Mouse (Mus musculus): Measurements from ENCODE around the gene Gdap1l1.
"Not testable (repeated sequence)": the region's sequence is repeated elsewhere in the genome, so short reads cannot be mapped to it uniquely, and the experiment has no call there.

The Gdap1l1 gene

DNA sequence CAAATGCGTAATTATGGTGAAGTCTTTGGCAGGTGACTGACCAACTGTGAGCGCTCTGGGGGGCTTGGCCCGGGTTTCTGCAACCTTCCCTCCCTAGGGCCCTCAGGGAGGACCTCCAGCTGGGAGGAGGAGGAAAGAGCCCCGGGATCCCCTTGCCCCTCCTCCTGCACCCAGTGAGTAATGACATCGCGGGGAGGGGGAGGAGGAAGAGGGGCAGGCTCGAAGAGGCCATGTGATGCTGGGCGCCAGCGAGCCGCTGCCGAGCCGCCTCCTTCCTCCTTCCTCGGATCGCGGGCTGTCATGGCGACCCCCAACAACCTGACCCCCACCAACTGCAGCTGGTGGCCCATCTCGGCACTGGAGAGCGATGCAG, at the start of gene Gdap1l1:
Gdap1l1 (plus strand) TSS at position 231 of the 373 bp plus-strand sequence.
- DNase-seq (ENCODE audit: low read depth, low spot score) = no peak

DNA sequence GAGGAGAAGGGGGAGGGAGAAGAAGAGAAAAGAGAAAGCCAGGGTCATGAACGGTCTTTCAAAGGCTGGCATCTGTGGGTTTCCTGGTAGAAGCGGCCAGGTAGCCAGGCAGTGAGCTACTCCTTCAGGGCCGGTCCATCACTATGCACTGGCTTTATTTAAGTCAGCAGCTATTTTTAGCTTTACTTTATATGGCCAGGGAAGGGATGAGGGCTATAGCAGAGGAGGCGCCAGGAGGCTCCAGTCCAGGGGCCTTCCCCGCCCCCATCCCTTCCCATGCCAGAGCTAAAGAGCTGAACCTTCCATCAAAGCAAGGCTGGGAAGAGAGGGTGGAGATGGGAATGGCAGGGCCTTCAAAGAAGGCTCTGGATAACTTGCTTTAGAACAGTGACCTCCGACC, 45.8 kb upstream of the Gdap1l1 start:
- no peak for DNase-seq (ENCODE audit: low read depth, low spot score)

DNA sequence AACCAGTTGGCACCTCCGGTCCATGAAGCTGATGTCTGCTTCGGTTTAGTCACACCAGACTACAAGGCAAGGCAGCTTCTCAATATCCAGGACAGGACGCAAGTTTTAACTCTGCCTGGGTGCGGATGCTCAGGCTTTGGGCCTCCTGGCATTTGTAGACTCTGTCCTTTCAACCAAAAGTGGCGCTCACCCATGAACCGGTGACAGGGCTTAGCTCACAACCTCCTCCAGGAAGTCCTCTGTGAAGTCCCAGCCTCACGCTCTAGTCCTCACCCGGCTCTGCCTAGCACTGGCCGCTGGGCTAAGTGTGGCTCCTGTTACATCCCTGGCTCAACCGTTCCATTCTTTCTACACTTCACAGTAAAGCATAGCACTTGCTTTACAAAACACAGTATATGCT, 45.0 kb upstream of the Gdap1l1 start:
- DNase-seq (ENCODE audit: low read depth, low spot score) = no peak

DNA sequence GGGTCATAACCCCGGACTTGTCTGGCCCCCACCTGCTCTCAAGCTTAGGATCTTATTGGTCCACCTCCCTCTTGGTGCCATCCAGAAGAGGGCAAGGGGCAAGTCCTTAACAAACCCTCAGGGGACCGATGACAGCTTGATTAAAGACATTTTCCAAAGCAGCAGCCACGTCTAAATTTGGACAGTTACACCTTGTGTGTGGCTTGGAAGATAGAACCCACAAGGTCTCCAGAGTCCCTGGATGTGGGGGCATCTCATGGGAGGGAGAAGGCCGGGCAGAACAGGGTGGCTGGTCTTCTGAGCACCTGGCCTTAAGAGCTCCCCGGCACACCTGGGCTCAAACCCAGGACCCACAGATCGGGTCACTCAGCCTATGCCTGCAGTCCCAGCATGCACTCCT, 44.3 kb upstream of the Gdap1l1 start:
- no peak for DNase-seq (ENCODE audit: low read depth, low spot score)

DNA sequence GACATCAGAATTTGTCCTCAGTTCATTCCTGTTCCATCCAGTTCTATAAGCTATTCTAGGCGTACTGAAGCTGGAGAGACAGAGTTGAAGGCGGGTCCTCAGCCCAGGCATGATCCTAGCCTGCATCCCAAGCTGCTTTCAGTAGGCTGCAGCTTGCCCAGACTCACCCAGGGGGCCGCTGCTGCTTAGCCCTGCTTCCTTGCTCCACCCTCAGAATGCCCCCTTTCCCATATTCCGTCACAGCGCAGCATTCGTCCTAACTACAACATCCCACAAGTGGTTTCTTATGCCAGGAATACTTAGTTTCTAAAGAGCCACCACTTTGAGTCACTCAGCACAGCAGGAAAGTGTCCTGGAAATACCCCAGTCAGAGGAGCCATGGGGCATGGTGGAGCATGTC, 43.3 kb upstream of the Gdap1l1 start:
- DNase-seq (ENCODE audit: low read depth, low spot score) = no peak

DNA sequence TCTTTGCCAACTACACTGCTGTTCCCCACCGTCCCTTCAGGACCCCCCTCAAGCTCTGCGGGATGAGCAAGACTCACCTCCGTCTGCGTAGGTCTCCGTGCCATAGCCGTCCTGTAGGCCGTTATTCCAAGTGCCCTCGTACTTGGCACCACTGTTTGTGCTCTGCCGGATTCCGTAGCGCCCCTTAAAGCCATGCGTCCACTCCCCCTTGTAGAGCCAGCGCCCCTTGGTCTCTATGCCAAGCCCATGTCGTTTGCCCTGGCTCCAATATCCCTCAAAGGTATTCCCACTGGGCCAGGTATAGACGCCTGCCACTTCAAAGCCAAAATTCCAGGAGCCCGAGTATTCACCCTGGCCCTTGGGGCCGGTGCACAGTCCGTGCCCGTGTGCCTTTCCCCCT, 41.2 kb upstream of the Gdap1l1 start:
- DNase-seq (ENCODE audit: low read depth, low spot score) = no peak

DNA sequence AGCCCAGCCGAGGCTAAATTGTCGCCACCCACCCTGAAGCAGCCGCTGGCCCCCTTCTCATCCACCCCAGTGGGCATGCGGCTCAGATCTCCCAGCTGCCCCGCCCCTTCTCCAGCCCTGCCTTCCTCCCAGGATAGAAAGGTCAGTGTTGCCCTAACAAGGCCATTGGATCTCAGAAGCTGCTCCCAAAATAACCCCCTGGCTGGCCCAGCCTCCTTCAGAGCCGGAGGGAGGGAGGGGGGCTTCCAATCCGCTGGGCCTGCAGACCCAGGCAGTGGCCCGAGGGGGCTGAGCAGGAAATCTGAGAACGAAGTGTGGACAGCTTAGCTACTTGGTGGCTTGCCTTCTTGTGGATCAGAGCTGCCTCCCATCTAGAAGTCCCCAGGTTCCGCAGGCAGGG, 40.4 kb upstream of the Gdap1l1 start, which contains the start of gene Jph2:
Jph2 (minus strand) TSS at position 89 of the 400 bp plus-strand sequence.
- DNase-seq (ENCODE audit: low read depth, low spot score) = no peak

DNA sequence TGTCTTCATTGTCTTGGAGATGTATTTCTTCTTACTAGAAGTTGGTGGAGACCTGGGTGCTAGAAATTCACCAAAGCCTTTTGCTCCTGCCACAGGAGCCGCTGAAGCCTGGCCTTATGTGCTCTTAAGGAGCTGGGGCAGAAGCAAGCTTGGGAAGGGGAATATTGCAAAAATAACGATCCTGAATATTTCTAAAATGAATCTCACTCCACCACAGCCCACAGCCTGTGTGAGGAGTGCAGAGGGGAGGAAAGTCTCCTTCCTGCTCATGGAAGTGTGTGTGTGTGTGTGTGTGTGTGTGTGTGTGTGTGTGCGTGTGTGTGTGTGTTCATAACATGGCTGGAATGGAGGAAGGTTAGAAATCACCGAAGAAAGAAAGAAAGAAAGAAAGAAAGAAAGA, 39.5 kb upstream of the Gdap1l1 start:
- DNase-seq (ENCODE audit: low read depth, low spot score) = no peak

DNA sequence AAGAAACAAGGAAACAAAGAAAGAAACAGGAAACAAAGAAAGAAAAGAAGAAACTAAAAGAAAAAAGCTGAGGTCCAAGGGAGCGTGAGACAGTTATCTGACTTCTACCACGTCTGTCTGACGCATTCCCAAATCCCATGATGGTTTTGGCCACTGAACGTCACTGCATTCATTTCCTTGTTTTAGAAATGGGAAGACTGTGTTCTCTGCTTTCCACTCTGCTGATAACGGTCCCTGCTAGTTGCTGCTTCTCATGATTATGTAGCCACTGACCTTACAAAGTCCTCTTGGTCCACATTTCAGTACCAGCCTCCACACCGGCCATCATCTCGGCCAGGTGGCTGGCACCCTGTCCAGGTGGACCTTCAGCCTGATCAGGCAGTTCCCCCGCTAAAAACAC, 39.1 kb upstream of the Gdap1l1 start:
- DNase-seq (ENCODE audit: low read depth, low spot score) = no peak

DNA sequence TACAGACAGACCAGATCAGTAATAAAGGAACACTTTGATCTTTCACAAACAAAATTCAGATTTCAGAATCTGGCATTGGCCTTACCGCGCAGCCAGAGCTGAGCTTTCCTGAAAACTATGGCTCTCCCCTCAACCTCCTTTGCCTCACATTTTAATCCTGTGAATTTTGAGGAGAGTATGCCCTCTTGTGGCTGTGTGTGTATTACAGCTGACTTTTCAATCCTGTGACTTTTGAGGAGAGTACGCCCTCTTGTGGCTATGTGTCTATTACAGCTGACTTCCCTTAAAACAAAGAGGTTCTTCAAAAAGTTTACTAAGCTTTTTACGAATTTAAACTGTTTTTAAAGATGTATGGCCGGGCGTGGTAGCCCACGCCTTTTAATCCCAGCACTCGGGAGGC, 37.1 kb upstream of the Gdap1l1 start:
- peak; percentile 91 for DNase-seq (ENCODE audit: low read depth, low spot score)

DNA sequence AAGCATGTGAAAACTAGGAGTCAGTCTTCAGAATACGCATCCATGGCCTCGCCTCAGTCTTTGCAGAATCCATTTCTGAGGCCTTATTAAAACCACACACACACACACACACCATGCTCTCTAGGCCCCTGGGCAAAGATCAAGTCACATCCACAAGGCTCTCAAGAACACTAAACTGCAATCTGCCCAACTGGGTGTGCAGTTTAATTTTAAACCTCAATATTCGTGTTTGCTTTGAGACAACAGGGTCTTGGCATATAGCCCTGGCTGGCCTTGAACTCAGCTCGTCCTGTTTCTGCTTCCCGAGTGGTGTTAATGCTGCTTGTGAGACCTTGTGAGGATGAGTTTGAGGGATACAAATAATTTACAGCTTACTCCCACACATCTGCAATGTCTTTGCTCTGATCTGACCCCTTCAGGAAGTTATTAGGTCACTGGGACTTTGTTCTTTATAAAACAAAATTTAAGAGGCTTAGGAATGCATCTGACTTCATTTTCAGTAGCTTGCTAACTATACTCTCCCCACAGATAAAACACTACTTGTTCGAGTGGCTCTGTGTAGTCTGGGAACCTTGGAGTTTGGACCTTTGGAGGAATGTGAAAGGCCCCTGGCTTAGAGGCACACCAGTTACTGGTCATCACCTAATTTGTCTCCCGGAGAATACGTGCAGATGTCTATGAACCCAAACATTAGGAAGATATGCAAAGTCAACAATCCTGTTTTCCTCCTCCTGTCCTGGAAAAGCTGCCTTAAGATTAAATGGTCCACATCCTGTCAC, 34.0 kb upstream of the Gdap1l1 start:
- no peak for DNase-seq (ENCODE audit: low read depth, low spot score)

DNA sequence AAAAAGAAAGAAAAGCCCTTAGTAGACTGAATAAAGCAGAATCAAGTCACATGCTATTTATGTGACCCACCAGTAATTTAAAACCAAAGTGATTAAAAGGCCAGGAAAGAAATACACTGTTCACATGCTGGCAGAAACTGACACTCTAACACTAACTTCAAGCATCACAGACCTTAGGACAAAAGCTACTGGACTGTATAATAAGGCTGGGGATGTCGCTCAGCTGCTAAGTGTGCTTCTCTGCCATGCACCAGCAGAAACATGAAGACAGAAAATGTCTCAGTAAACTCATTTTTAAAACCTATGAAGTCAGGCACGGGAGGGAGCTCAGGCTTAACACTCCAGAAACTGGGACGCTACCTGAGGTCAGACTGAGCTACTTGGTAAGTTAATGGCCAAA, 28.1 kb upstream of the Gdap1l1 start:
- DNase-seq (ENCODE audit: low read depth, low spot score) = no peak

DNA sequence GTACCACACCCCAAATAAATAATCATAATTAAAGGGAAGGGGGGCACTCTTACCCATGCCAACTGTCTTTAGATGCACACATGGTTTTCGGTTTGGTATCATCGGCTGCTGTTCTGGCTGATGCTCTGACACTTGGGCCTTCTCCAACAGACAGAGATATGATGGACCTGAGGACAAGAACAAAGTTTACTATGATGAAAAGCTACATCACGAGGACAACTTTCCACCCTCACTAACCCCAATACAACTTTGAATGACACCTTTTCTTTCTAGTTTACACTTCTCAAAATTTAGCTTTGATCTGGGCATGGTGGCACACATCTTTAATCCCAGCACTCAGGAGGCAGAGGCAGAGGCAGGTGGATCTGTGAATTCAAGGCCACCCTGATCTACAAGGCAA, 26.9 kb upstream of the Gdap1l1 start:
- not testable (repeated sequence) for DNase-seq (ENCODE audit: low read depth, low spot score)

DNA sequence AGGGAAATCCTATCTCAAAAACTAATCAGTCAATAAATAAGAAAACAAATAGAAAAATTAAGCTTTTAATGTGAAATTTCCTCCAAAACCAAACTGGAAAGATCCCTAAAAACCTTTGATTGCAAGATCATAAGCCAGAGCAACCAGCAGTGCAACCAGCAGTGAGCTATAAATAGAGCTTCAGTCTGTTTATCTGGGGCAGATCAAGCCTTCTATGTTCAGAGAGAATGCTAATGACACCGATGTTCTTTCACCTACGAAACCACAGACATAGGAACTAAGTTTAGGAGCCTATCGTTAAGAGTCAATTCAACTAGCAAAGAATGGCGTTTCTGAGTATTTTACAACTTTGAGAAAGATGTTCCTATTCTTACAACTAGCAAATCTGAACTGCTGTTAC, 26.4 kb upstream of the Gdap1l1 start:
- DNase-seq (ENCODE audit: low read depth, low spot score) = no peak

DNA sequence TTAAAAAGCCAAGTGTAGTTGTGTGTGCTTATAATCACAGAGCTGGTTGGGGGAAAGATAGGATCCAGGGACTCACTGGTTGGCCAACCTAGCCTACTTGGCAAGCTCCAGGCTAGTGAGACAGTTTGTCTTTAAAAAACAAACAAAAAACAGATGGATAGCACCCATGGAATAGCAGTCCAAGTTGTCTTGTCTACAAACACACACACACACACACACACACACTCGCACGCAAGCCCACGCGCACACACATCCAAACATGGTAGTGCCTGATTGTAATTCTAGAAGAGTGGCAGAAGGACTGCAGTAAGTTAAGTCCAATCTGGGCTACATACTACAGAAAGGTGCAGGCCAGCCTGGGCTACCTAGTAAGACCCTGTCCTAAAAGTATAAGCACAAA, 25.9 kb upstream of the Gdap1l1 start:
- DNase-seq (ENCODE audit: low read depth, low spot score) = no peak

DNA sequence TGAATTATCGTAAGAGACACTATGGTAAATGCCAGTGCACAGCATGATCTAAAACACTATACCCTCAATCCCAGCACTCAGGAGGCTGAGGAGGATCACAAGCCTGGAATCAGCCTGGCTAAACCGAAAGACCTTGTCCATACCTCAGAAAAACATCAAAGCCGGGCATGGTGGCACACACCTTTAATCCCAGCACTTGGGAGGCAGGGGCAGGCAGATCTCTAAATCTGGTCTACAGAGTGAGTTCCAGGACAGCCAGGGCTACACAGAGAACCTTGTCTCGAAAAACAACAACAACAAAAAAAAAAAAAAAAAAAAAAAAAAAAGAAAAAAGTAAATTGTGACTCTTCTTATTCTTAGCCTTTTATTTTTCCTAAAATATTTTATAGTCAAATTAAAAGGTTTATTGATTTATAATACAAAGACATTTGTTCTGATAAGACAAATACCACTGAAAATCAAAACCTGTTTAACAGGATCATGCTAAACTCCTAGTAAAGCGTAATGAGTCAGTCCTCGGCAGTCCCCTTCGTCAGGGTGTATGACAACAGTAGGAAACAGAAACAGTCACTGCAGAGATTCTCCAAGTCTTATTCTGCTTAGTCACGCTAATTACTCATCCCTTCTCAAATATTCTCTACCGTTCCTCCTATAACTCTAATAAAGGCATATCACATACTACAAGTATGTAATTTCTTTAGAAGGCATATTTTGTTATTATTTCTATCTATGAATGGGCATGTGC, 25.3 kb upstream of the Gdap1l1 start:
- no peak for DNase-seq (ENCODE audit: low read depth, low spot score)

DNA sequence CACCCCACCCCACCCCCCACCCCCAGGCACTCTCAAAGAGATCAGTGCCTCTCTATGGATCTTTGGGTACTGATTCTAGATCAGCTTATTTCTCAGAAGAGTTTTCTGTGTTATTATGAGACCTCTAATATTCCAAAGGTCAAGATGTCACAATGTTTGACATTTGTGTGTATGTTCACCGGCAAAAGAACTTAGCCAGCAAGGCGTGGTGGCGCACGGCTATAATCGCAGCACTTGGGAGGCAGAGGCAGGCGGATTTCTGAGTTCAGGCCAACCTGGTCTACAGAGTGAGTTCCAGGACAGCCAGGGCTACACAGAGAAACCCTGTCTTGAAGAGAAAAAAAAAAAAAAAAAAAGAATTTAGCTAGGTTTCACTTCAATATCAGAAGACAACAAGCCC, 21.2 kb upstream of the Gdap1l1 start:
- no peak for DNase-seq (ENCODE audit: low read depth, low spot score)

DNA sequence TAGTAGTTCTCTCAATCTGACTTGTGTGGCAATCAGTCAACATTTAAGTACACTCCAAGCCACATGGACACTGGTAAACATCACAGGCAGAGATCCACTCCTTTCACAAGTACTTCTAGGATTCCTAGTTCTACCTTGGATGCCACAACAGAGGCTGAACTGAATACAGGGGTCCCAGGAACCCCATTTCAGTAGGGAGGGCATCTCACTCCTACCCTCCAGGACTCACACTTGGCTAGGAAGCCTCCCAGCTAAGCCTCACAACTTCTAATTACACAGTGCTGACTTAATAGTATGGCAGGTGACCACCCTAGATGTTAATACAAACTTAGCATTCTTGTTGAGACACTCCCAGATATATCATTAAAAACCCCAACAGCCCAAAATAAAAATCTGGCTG, 20.4 kb upstream of the Gdap1l1 start:
- DNase-seq (ENCODE audit: low read depth, low spot score) = no peak

DNA sequence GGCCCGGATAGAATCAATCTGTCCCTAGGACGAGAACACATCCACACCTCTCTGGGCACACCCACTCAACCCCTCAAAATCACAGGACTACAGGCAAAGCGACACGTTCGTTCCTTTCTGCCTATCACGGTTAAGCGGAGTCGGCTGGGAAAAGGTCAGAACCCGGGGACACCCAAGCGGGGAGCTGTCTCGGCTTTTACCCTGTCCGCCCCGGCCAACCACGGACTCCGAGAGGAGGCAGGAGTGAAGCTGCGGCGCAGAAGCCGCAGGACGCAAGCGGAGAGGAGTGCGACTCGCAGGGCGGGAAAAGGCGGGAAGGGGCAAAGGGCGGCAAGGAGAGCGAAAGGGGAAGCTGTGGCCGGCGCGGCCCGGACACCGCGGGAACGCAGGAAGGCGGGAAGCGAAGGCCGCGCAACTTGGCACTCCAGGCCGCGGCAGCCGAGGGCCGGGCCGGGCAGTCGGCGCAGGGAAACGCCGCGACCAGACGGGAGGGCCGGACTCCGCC, 19.4 kb upstream of the Gdap1l1 start:
- DNase-seq (ENCODE audit: low read depth, low spot score) = no peak

DNA sequence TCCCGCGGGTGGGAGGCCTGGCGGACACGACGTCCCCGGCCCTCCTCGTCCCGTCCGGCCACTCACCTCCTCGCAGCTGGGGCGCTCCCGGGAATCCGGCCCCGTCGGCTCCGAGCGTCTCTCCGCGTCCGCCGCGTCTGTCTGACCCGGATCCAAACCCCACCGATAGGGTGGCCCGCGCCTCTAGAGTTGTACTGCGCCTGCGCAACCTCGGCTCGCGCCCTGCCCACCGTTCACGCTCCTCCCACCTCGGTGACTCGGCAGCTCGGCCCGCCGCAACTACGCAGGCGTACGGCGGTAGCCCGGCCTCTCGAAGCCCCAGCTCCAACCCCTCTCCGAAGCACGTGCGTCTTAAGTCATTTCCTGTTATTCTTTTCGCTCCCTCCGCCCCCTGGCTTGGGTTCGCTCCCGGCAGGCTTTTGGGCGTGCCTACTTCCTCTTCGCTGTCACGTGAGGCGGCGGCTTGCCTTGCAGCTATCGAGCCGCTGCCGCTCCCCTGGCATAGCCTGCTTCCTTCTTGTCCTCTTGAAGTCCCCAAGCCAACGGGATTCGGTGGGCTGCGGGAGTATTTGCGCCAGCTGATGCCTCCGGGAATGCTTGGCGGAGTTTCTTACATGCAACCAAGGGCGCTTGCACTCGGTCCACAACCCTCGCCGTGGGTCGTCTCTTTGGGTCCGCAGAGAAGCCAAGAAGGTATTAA, 18.8 kb upstream of the Gdap1l1 start:
- DNase-seq (ENCODE audit: low read depth, low spot score) = peak; percentile 100

DNA sequence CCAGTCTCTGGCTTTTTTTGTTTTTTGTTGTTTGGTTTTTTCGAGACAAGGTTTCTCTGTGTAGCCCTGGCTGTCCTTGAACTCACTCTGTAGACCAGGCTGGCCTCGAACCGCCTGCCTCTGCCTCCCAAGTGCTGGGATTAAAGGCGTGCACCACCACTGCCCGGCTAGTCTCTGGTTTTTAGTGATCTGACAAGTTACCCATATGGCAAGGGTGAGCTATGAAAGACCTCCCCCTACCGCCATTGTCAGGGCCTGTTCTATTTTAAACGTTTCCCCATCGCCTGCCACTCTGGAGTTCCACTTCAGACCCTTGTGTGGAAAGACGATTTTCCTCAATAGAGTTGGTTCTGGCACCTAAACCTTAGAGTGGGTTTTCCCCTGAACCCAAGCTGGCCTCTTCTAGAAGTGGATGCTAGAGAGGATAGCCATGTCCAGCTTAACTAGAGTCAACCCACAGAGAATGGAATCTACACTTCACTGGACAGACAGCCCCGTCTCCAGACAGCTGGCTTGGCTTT, 17.9 kb upstream of the Gdap1l1 start:
- peak; percentile 38 for DNase-seq (ENCODE audit: low read depth, low spot score)
